Mouse (Mus musculus) spleen, adult 12 weeks (tissue): ENCODE data around the gene Ube2m.

Source experiments
- DNase-seq: peaks from one replicate; pipeline ENCODE4 v3.0.0; 2022; ENCODE audit warnings: low spot score

Ube2m gene

GRCm38 (mm10) chr7:12998851-12999250, 39.2 kb downstream of the Ube2m start, which contains the start of gene Trim28:
Gene Trim28 (plus strand): TSS chr7:12999114.
- DNase-seq: no peak

GRCm38 (mm10) chr7:12998053-12998452, 40.0 kb downstream of the Ube2m start, which contains the start of gene Slc27a5:
Gene Slc27a5 (minus strand): TSS chr7:12998192.
- DNase-seq: no peak

GRCm38 (mm10) chr7:12997230-12997629, 40.8 kb downstream of the Ube2m start:
- DNase-seq: no peak

- no peak for DNase-seq
These were observed 42.2 kb downstream of the Ube2m start for GRCm38 (mm10) chr7:12995862-12996261.

- DNase-seq: no peak
These were observed 44.9 kb downstream of the Ube2m start for GRCm38 (mm10) chr7:12993148-12993547.

- no peak for DNase-seq
These were observed 45.9 kb downstream of the Ube2m start for GRCm38 (mm10) chr7:12992222-12992621.

GRCm38 (mm10) chr7:12987409-12988189, 50.5 kb downstream of the Ube2m start:
- DNase-seq: no peak

- no peak for DNase-seq
These were observed 51.2 kb downstream of the Ube2m start for GRCm38 (mm10) chr7:12986906-12987305.

GRCm38 (mm10) chr7:12985724-12986123, 52.4 kb downstream of the Ube2m start:
- no peak for DNase-seq
